Mouse (Mus musculus) adrenal gland, adult (tissue): ENCODE results near the gene Col27a1.

ENCODE experiments used
- DNase-seq, 2 experiments: peaks; one replicate each; pipeline ENCODE4 v3.0.0; 2022 to 2023; ENCODE audit warnings: low spot score in 1 of 2; ENCODE audit not compliant: inconsistent age in 2 of 2

The Col27a1 gene

GRCm38 (mm10) chr4:63222246-63222645 lies 8.4 kb downstream of the Col27a1 start:
- peak in 1 of 2 experiments; percentile 36 for DNase-seq

- DNase-seq = no peak
Observed at GRCm38 (mm10) chr4:63225373-63225772, 11.6 kb downstream of the Col27a1 start.

GRCm38 (mm10) chr4:63226164-63226882 lies 12.5 kb downstream of the Col27a1 start:
- DNase-seq = peak in 1 of 2 experiments; percentile 42

- no peak for DNase-seq
Observed at GRCm38 (mm10) chr4:63226883-63227235, 13.1 kb downstream of the Col27a1 start.

- peak; percentile 66 to 74 for DNase-seq
Observed at GRCm38 (mm10) chr4:63228943-63229342, 15.1 kb downstream of the Col27a1 start.

GRCm38 (mm10) chr4:63229991-63230581 lies 16.3 kb downstream of the Col27a1 start:
- peak; percentile 51 to 60 for DNase-seq

GRCm38 (mm10) chr4:63231121-63231520 lies 17.3 kb downstream of the Col27a1 start:
- peak; percentile 87 to 89 for DNase-seq

GRCm38 (mm10) chr4:63232542-63233020 lies 18.8 kb downstream of the Col27a1 start:
- DNase-seq = peak; percentile 32 to 71

- DNase-seq = peak; percentile 44 to 71
Observed at GRCm38 (mm10) chr4:63233557-63234452, 20.0 kb downstream of the Col27a1 start.

- no peak for DNase-seq
Observed at GRCm38 (mm10) chr4:63234852-63235251, 21.0 kb downstream of the Col27a1 start.

- DNase-seq = no peak
Observed at GRCm38 (mm10) chr4:63236235-63236634, 22.4 kb downstream of the Col27a1 start.

GRCm38 (mm10) chr4:63237225-63237624 lies 23.4 kb downstream of the Col27a1 start:
- no peak for DNase-seq

GRCm38 (mm10) chr4:63238141-63238540 lies 24.3 kb downstream of the Col27a1 start:
- no peak for DNase-seq

GRCm38 (mm10) chr4:63238722-63239121 lies 24.9 kb downstream of the Col27a1 start:
- DNase-seq = no peak

GRCm38 (mm10) chr4:63241031-63241430 lies 27.2 kb downstream of the Col27a1 start:
- no peak for DNase-seq

GRCm38 (mm10) chr4:63247991-63248390 lies 34.2 kb downstream of the Col27a1 start:
- no peak for DNase-seq

- DNase-seq = peak; percentile 77 to 81
Observed at GRCm38 (mm10) chr4:63248951-63249350, 35.1 kb downstream of the Col27a1 start.

- no peak for DNase-seq
Observed at GRCm38 (mm10) chr4:63251760-63252159, 38.0 kb downstream of the Col27a1 start.

GRCm38 (mm10) chr4:63253716-63254115 lies 39.9 kb downstream of the Col27a1 start:
- no peak for DNase-seq

GRCm38 (mm10) chr4:63254151-63254550 lies 40.3 kb downstream of the Col27a1 start:
- DNase-seq = no peak

- no peak for DNase-seq
Observed at GRCm38 (mm10) chr4:63256371-63256770, 42.6 kb downstream of the Col27a1 start.
